Mouse (Mus musculus): ENCODE data around the gene Ddx6. TPM values are rescaled to one million over a fixed set of nuclear protein-coding genes. Genes with fewer than 3 reads are reported as not detected.

Gene Ddx6
- polyA plus RNA-seq, 1 experiment: 9.6 TPM

DNA sequence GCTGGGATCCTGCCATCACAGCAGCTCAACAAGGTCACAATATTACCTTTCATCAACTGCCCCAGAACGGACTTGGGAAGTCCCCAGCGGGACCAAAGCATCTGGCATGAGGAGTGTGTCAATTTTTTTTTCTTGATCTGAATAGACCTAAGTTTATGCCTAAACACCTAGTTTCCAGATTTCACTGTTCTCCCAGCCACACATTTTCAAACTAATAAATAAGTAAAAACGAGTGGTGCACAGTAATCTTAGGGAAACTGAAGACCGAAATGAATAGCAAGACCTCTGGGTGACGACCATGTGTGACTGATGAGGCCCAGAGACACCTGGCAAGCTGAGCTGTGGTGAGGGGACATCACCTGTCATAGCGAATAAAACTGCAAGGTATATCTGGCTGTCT is 3.9 kb upstream of the Ddx6 start:
- 84% methylated on average over 6 of the region's 6 CpGs for WGBS

DNA sequence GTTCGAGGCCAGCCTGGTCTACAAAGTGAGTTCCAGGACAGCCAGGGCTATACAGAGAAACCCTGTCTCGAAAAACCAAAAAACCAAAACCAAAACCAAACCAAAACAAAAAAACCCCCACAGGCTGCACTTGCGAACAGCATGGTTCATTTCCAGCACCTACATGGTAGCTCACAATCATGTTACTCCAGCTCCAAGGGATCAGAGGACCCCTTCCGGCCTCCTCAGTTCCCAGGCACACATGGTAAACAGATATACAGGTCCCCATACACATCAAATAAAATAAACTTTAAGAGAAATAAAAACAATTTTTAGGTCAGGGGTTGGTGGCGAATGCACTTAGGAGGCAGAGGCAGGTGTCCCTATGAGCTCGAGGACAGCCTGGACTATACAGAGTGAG is 1.9 kb upstream of the Ddx6 start:
- TF ChIP-seq CTCF (IDR thresholded peaks at IDR 0.05; ENCODE audit: extremely low read depth, insufficient read length, insufficient replicate concordance, low read depth, low read length) (no peak), POLR2A (IDR thresholded peaks at IDR 0.05; ENCODE audit: low read depth, low read length) (no peak)
- no peaks in the 10 kb centered on the region for H3K27me3 ChIP-seq (ENCODE audit: control insufficient read depth, insufficient read depth, low read length)
- H3K4me3 ChIP-seq (ENCODE audit: low read depth, low read length): no peak overlapping the region
- 63% methylated on average over 6 of the region's 6 CpGs for WGBS
- peaks cover 7% of the 10 kb centered on the region for H3K4me1 ChIP-seq (ENCODE audit: control insufficient read depth, insufficient read depth, insufficient read length, low read length)
- peaks cover 5% of the 10 kb centered on the region for H3K36me3 ChIP-seq (ENCODE audit: control insufficient read depth, insufficient read depth, low read length)
- no peak overlapping the region for H3K27ac ChIP-seq (ENCODE audit: insufficient read depth, low read depth, low read length)

More for the DNA sequence above, 3.9 kb upstream of the Ddx6 start:
- Histone ChIP-seq H3K36me3 (ENCODE audit: control insufficient read depth, insufficient read depth, low read length) (no peaks in the 10 kb centered on the region), H3K4me3 (ENCODE audit: low read depth, low read length) (no peak overlapping the region), H3K4me1 (ENCODE audit: control insufficient read depth, insufficient read depth, insufficient read length, low read length) (peaks cover 5% of the 10 kb centered on the region), H3K27me3 (ENCODE audit: control insufficient read depth, insufficient read depth, low read length) (no peaks in the 10 kb centered on the region), H3K27ac (ENCODE audit: insufficient read depth, low read depth, low read length) (no peak overlapping the region)
- no peak for TF ChIP-seq CTCF (IDR thresholded peaks at IDR 0.05; ENCODE audit: extremely low read depth, insufficient read length, insufficient replicate concordance, low read depth, low read length)
- TF ChIP-seq POLR2A (IDR thresholded peaks at IDR 0.05; ENCODE audit: low read depth, low read length): no peak

DNA sequence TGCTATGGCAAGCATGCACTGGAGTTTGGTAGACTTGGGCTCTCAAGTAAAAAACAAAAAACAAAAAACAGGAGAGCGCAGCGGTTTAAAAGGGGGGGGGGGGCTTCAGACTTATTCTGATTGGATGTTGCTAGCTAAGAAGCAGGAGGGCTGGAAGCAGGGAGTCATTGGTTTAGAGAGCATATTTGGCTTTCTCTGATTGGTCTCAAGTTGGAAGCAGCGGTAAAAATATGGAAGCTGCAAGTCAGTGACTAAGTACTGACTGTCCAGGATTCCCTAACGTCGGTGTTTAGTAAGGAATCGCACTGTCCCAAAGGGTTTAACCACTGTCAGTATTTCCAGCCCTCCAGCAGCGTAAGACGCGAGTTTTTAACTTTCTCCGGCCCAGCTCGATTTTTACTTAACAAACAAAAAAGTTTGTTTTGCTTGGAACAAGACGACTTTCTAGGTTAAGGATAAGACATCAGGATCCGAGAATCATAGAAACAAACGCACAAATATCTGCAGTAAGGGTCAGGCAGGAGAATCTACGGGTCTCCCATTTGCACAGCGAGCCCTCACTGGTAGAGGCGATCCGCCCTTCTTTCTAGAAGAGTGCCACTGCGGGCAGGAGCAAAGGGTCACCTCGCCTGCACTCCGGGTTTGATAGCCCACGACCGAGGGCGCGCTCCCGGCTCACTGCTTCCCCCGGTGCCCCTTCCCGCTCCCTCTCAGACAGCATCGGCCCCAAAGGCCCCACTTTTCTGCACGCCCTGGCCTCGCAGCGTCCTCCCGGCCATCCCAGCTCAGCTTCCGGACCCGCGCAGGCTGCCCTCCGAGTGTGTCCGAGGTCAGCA is 1.0 kb upstream of the Ddx6 start:
- Histone ChIP-seq H3K27me3 (ENCODE audit: control insufficient read depth, insufficient read depth, low read length) (no peaks in the 10 kb centered on the region), H3K27ac (ENCODE audit: insufficient read depth, low read depth, low read length) (peak overlapping the region; percentile 74), H3K4me3 (ENCODE audit: low read depth, low read length) (peak overlapping the region; percentile 74), H3K4me1 (ENCODE audit: control insufficient read depth, insufficient read depth, insufficient read length, low read length) (peaks cover 7% of the 10 kb centered on the region), H3K36me3 (ENCODE audit: control insufficient read depth, insufficient read depth, low read length) (peaks cover 12% of the 10 kb centered on the region)
- WGBS: under 1% methylated on average over 38 of the region's 38 CpGs
- no peak for TF ChIP-seq POLR2A (IDR thresholded peaks at IDR 0.05; ENCODE audit: low read depth, low read length)
- no peak for TF ChIP-seq CTCF (IDR thresholded peaks at IDR 0.05; ENCODE audit: extremely low read depth, insufficient read length, insufficient replicate concordance, low read depth, low read length)

DNA sequence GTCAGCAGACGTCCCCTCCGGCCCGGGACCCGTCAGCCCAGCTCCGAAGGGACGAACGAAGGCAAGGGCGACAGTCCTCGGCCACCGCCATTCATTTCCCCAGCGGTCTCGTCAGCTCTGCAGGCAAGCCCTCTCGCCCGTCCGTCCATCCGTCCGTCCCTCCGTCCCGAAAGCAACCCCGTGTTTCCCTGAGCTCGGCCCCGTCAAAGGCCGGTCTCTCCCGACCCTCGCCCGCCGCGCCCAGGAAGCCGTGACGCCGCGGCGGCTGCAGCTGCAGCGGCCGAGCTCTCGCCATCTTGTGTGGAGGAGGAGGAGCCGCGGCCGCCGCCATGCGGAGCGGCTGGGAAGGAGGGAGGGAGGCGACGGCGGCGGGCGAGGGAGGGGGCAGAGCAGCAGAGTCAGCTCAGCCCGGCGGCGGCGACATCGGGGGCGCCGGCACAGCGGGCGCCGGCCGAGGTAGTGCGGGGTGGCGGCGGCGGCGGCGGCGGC is 358 bp upstream of the Ddx6 start:
- peaks cover 2% of the 10 kb centered on the region; the same call in 1 of the 2 replicates for H3K4me1 ChIP-seq (ENCODE audit: control insufficient read depth, insufficient read depth, insufficient read length, low read length)
- WGBS: under 1% methylated on average over 51 of the region's 65 CpGs
- H3K27ac ChIP-seq (ENCODE audit: insufficient read depth, low read depth, low read length): peak overlapping the region; percentile 74
- no peaks in the 10 kb centered on the region for H3K27me3 ChIP-seq (ENCODE audit: control insufficient read depth, insufficient read depth, low read length)
- peak overlapping the region; percentile 74 for H3K4me3 ChIP-seq (ENCODE audit: low read depth, low read length)
- no peak for TF ChIP-seq CTCF (IDR thresholded peaks at IDR 0.05; ENCODE audit: extremely low read depth, insufficient read length, insufficient replicate concordance, low read depth, low read length)
- TF ChIP-seq POLR2A (IDR thresholded peaks at IDR 0.05; ENCODE audit: low read depth, low read length): peak; percentile 75
- H3K36me3 ChIP-seq (ENCODE audit: control insufficient read depth, insufficient read depth, low read length): peaks cover 18% of the 10 kb centered on the region

DNA sequence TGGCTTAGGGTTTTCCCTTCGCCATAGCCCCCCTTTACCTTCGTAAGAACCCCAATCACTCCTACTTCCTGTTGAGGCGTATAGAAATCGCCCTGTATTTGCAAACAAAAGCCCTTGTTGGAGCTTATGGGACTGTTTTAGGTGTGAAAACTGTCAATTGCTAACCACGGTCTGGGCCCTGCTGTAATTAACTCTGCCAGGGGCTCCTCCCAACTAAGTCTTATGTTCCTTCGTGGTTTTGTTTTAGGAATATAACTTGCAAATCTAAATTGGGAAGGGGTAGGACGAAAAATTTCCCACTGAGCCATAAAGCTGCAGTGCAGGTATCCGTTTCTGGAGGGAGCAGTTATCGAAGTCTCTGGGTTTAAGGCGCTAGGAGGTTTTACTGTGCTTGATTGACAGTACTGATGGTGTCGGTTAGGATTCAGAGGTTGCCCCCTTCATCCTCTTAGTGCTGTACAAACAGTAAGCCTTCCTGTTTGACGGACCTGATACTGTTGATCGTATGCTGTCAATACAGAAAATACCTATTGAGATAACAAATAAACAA is 999 bp downstream of the Ddx6 start:
- Histone ChIP-seq H3K27me3 (ENCODE audit: control insufficient read depth, insufficient read depth, low read length) (no peaks in the 10 kb centered on the region), H3K4me3 (ENCODE audit: low read depth, low read length) (peak overlapping the region; percentile 74), H3K36me3 (ENCODE audit: control insufficient read depth, insufficient read depth, low read length) (peaks cover 24% of the 10 kb centered on the region), H3K4me1 (ENCODE audit: control insufficient read depth, insufficient read depth, insufficient read length, low read length) (peaks cover 6% of the 10 kb centered on the region), H3K27ac (ENCODE audit: insufficient read depth, low read depth, low read length) (peak overlapping the region; percentile 90)
- under 1% methylated on average over 13 of the region's 13 CpGs for WGBS
- TF ChIP-seq CTCF (IDR thresholded peaks at IDR 0.05; ENCODE audit: extremely low read depth, insufficient read length, insufficient replicate concordance, low read depth, low read length) (no peak), POLR2A (IDR thresholded peaks at IDR 0.05; ENCODE audit: low read depth, low read length) (no peak)

DNA sequence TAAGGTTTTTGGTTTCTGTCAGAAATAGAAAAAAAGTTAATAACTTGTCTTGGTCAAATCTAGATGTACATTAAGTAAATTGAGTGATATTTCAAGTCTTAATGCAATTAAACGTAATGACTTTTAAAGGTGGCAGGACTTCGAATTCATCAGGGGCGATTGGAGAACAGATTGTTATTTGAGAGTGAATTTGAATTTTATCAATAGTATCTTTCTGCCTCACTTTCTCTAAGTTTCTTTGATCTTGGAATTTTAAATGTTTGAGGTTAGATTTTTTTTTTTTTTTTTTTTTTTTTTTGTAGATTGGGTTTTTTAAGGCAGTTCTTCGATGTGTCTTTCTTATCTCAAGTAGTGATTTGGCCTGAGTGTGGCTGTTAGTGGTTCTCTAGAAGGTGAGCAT is 2.0 kb downstream of the Ddx6 start:
- Histone ChIP-seq H3K27me3 (ENCODE audit: control insufficient read depth, insufficient read depth, low read length) (no peaks in the 10 kb centered on the region), H3K27ac (ENCODE audit: insufficient read depth, low read depth, low read length) (no peak overlapping the region), H3K4me3 (ENCODE audit: low read depth, low read length) (no peak overlapping the region), H3K36me3 (ENCODE audit: control insufficient read depth, insufficient read depth, low read length) (peaks cover 30% of the 10 kb centered on the region), H3K4me1 (ENCODE audit: control insufficient read depth, insufficient read depth, insufficient read length, low read length) (peaks cover 6% of the 10 kb centered on the region)
- 11% methylated on average over 4 of the region's 4 CpGs for WGBS
- no peak for TF ChIP-seq POLR2A (IDR thresholded peaks at IDR 0.05; ENCODE audit: low read depth, low read length)
- TF ChIP-seq CTCF (IDR thresholded peaks at IDR 0.05; ENCODE audit: extremely low read depth, insufficient read length, insufficient replicate concordance, low read depth, low read length): no peak

DNA sequence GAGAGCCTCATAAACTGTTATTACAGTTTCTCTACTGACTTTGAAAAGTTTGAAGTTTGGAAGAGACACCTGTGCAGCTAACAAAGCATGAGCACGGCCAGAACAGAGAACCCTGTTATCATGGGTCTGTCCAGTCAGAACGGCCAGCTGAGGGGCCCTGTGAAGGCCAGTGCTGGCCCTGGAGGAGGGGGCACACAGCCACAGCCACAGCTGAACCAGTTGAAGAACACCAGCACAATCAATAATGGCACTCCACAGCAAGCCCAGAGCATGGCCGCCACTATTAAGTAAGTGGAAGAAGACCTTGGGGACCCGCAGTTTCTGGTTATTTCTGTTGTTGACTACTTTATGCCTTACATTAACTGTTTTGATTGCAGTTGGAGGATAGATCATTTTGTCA is 2.6 kb downstream of the Ddx6 start:
- H3K36me3 ChIP-seq (ENCODE audit: control insufficient read depth, insufficient read depth, low read length): peaks cover 33% of the 10 kb centered on the region
- peak overlapping the region; percentile 14; the same call in 1 of the 2 replicates for H3K4me3 ChIP-seq (ENCODE audit: low read depth, low read length)
- peaks cover 6% of the 10 kb centered on the region for H3K4me1 ChIP-seq (ENCODE audit: control insufficient read depth, insufficient read depth, insufficient read length, low read length)
- H3K27ac ChIP-seq (ENCODE audit: insufficient read depth, low read depth, low read length): no peak overlapping the region
- WGBS: 22% methylated on average over 4 of the region's 4 CpGs
- no peaks in the 10 kb centered on the region for H3K27me3 ChIP-seq (ENCODE audit: control insufficient read depth, insufficient read depth, low read length)
- no peak for TF ChIP-seq CTCF (IDR thresholded peaks at IDR 0.05; ENCODE audit: extremely low read depth, insufficient read length, insufficient replicate concordance, low read depth, low read length)
- TF ChIP-seq POLR2A (IDR thresholded peaks at IDR 0.05; ENCODE audit: low read depth, low read length): no peak
